Mouse (Mus musculus) small intestine, adult 2 months (tissue): Measurements from ENCODE around the gene Cdh4.

Experiments
- CTCF ChIP-seq: fragments of 200-500 bp; IDR thresholded peaks from 2 replicates; pipeline ENCODE4 v1.5.1; 2012; ENCODE audit warnings: low read depth, mild to moderate bottlenecking, control low read depth, inconsistent platforms, low read length, moderate library complexity, mixed read lengths; ENCODE audit not compliant: insufficient replicate concordance, insufficient read length; ENCODE audit errors: extremely low read depth
- POLR2A ChIP-seq: fragments of 200-500 bp; IDR thresholded peaks from 2 replicates; pipeline ENCODE4 v1.6.1; 2012; ENCODE audit warnings: low read depth, mild to moderate bottlenecking, control low read depth, inconsistent platforms, low read length, moderate library complexity

- TF ChIP-seq POLR2A (no peak), CTCF (no peak)
These were observed 188.5 kb downstream of the Cdh4 start for GRCm38 (mm10) chr2:179630720-179631119.
